Mouse (Mus musculus) limb, embryonic 11.5 days (tissue): ENCODE results near the gene Gm11627. TPM values are rescaled to one million over a fixed set of nuclear protein-coding genes. Genes with fewer than 3 reads are reported as not detected.
"Not testable (repeated sequence)": the region's sequence is repeated elsewhere in the genome, so short reads cannot be mapped to it uniquely, and the experiment has no call there.

Experiments used
- ATAC-seq: fragments of 200-750 bp; cut with Nextera tagmentation; 2 replicates; pipeline ENCODE4 v1.8.0; 2017; ENCODE audit warnings: low read depth; ENCODE audit not compliant: insufficient number of reproducible peaks, low FRiP score, low TSS enrichment
- DNase-seq: peaks from one replicate; pipeline ENCODE4 v3.0.0-alpha.2; 2015; ENCODE audit warnings: low spot score
- H3K27ac ChIP-seq: fragments of 300-500 bp; sonication (generic); replicated peaks from 2 replicates; pipeline ENCODE4 v1.5.1; 2014; ENCODE audit warnings: low read depth, mild to moderate bottlenecking, low read length
- H3K27me3 ChIP-seq: fragments of 300-500 bp; sonication (generic); 2 replicates; pipeline ENCODE4 v1.6.1; 2014; ENCODE audit warnings: mild to moderate bottlenecking, low read length, mixed read lengths; ENCODE audit not compliant: control insufficient read depth, insufficient read depth
- H3K36me3 ChIP-seq: fragments of 300-500 bp; sonication (generic); 2 replicates; pipeline ENCODE4 v1.6.1; 2014; ENCODE audit warnings: mild to moderate bottlenecking, low read length, moderate library complexity, mixed read lengths; ENCODE audit not compliant: control insufficient read depth, insufficient read depth
- H3K4me1 ChIP-seq: fragments of 300-500 bp; sonication (generic); 2 replicates; pipeline ENCODE4 v1.6.1; 2014; ENCODE audit warnings: low read length, mixed read lengths; ENCODE audit not compliant: control insufficient read depth, insufficient read depth
- H3K4me2 ChIP-seq: fragments of 300-500 bp; sonication (generic); 2 replicates; pipeline ENCODE4 v1.6.1; 2014; ENCODE audit warnings: low read depth, mild to moderate bottlenecking, moderate library complexity; ENCODE audit not compliant: severe bottlenecking
- H3K4me3 ChIP-seq: fragments of 300-500 bp; sonication (generic); 2 replicates; pipeline ENCODE4 v1.5.1; 2014; ENCODE audit warnings: low read depth, low read length
- H3K9ac ChIP-seq: fragments of 300-500 bp; sonication (generic); 2 replicates; pipeline ENCODE4 v1.6.1; 2014; ENCODE audit warnings: mild to moderate bottlenecking, low read length
- H3K9me3 ChIP-seq: fragments of 300-500 bp; sonication (generic); 2 replicates; pipeline ENCODE4 v1.6.1; 2016; ENCODE audit warnings: low read length; ENCODE audit not compliant: control insufficient read depth
- WGBS: fragments of 180-500 bp; shearing (Covaris S2); extraction: QIAGEN DNeasy Blood & Tissue Kit; methylation state at CpG from one replicate; pipeline ENCODE4 v1.1.7; 2014; 5-methylcytosine and 5-hydroxymethylcytosine counted together
- polyA plus RNA-seq: library from polyadenylated mRNA; unstranded; fragments of >200 nt; fragmentation: Nextera tagmentation; extraction: Ambion mirVana; gene quantifications from 2 replicates; pipeline ENCODE4 v1.2.1, GENCODE M21; 2014

Gene Gm11627
- polyA plus RNA-seq, 1 experiment from 2014 or later = 4.2 TPM

DNA sequence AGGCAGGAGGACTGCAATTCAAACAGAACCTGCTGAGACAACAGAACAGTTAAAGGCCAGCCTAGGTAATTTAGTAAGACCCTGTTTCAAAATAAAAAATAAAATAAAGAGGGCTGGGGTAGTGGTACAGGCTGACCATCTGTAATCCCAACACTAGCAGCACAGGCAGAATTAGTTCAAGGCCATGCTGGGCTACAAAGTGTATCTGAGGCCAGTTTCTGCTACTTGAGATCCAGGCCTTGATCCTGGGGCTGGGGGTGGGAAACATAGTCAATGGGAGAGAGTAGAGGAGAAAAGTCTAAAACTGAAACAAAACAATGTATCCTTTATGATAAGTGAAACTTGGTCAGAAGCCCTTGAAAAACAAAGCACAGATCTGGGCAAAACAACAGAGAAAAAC, 28.1 kb downstream of the Gm11627 start:
- DNase-seq = no peak
- H3K4me3 ChIP-seq = no peak overlapping the region
- no peaks in the 10 kb centered on the region for H3K27me3 ChIP-seq
- no peaks in the 10 kb centered on the region for H3K36me3 ChIP-seq
- no peak overlapping the region for H3K9ac ChIP-seq
- H3K27ac ChIP-seq = no peak overlapping the region
- ATAC-seq = no peak
- no peaks in the 10 kb centered on the region for H3K9me3 ChIP-seq
- H3K4me2 ChIP-seq = no peak overlapping the region
- peaks cover 5% of the 10 kb centered on the region; the same call in 1 of the 2 replicates for H3K4me1 ChIP-seq

DNA sequence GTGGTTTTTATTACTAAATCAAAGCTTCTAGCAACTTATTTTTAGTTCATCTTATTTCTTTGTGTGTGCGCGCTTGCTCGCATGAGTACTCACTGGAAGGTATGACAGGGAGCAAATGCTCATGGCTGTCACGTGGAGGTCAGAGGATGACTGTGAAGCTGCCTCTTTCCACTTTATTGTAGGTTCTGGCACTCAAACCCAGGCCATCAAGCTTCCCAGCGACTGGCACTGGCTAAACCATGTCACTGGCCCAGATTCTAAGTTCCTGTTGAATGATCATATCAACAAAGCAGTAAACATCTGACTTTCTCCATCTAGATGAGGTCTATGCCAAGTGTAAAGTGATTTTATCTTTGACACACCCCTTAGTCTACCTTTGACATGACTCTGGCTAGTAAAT, 37.8 kb downstream of the Gm11627 start:
- DNase-seq (no peak), ATAC-seq (no peak)
- H3K27ac ChIP-seq = no peak overlapping the region
- no peak overlapping the region for H3K4me2 ChIP-seq
- no peaks in the 10 kb centered on the region for H3K27me3 ChIP-seq
- H3K36me3 ChIP-seq = no peaks in the 10 kb centered on the region
- H3K4me1 ChIP-seq = no peaks in the 10 kb centered on the region
- 88% methylated on average over 5 of the region's 5 CpGs for WGBS
- no peak overlapping the region for H3K9ac ChIP-seq
- H3K9me3 ChIP-seq = no peaks in the 10 kb centered on the region
- no peak overlapping the region for H3K4me3 ChIP-seq

DNA sequence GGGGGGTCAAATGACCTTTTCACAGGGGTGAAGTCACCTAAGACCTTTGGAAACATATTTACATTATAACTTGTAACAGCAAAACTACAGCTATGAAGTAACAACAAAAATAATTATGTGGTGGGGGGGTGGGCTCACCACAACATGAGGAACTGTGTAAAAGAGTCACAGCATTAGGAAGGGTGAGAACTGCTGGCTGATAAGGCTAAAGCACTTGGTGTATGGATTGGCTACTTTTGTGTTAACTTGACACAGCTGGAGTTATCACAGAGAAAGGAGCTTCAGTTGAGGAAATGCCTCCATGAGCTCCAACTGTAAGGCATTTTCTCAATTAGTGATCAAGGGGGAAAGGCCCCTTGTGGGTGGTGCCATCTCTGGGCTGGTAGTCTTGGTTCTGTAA, 39.0 kb downstream of the Gm11627 start:
- H3K27me3 ChIP-seq, H3K4me1 ChIP-seq, H3K4me3 ChIP-seq, H3K27ac ChIP-seq, H3K36me3 ChIP-seq, H3K9ac ChIP-seq, DNase-seq, ATAC-seq, H3K4me2 ChIP-seq, H3K9me3 ChIP-seq: not testable (repeated sequence)

DNA sequence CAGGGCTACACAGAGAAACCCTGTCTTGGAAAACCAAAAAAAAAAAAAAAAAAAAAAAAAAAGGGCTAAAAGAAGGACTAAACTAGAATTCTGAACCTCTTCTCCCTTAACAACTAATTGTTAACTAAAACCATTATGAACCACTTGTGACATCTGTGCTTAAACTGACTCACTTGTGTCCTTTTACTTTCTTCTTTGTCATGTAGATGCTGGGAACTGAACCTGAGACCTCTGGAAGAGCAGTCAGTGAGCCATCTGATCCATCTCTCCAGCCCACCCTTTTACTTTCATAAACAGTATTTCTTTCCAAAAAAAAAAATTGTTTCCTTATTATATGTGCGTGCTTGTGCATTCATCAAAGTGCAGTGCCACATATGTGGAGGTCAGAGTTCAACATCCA, 39.6 kb downstream of the Gm11627 start:
- H3K36me3 ChIP-seq = no peaks in the 10 kb centered on the region
- no peak overlapping the region for H3K27ac ChIP-seq
- H3K9me3 ChIP-seq = no peaks in the 10 kb centered on the region
- DNase-seq = no peak
- H3K27me3 ChIP-seq = no peaks in the 10 kb centered on the region
- no peak overlapping the region for H3K4me2 ChIP-seq
- H3K9ac ChIP-seq = no peak overlapping the region
- WGBS = 65% methylated on average over 1 of the region's 1 CpGs
- no peak overlapping the region for H3K4me3 ChIP-seq
- no peaks in the 10 kb centered on the region for H3K4me1 ChIP-seq
- ATAC-seq = no peak

DNA sequence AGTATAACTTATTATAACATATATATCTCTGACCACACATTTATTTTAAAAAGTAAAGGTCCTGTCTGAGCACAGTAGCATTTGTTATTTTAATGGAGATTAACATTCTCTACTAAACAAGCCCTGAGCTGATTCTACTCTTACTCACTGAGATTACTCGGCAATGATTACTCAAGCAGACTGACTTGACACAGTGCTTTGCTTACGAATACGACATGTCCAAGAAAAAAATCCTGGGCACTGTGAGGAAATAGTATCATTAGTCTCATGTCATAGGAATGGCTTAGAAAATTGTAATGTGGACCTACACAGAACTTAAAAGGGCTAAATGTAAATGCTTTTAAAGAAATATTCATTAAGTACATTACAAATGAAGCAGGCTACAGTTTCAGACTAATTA, 43.1 kb downstream of the Gm11627 start:
- ATAC-seq (no peak), DNase-seq (no peak)
- no peaks in the 10 kb centered on the region for H3K9me3 ChIP-seq
- H3K4me1 ChIP-seq = no peaks in the 10 kb centered on the region
- H3K4me3 ChIP-seq = no peak overlapping the region
- WGBS = 78% methylated on average over 3 of the region's 3 CpGs
- H3K27me3 ChIP-seq = no peaks in the 10 kb centered on the region
- H3K9ac ChIP-seq = no peak overlapping the region
- no peak overlapping the region for H3K27ac ChIP-seq
- H3K36me3 ChIP-seq = no peaks in the 10 kb centered on the region
- H3K4me2 ChIP-seq = no peak overlapping the region

DNA sequence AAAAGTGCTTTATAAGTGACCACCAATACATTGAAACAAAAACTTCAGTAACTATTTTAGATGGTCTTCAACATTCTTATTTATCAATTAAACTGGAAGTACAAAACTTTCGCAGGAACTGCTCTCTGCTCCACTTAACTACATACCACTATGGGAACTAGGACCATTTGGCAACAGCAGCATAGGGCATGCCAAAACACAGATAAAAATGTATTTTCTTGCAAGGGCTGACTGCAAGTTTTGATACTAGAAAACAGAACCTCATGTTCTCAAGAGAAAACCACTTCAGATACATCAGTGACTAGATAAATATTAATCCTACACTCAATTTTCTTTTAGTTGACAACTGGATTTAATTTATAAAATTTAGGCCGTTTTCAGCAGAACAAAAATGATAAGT, 45.2 kb downstream of the Gm11627 start:
- Histone ChIP-seq H3K9me3 (no peaks in the 10 kb centered on the region), H3K27ac (no peak overlapping the region), H3K4me1 (no peaks in the 10 kb centered on the region), H3K4me2 (no peak overlapping the region), H3K36me3 (no peaks in the 10 kb centered on the region), H3K4me3 (no peak overlapping the region), H3K27me3 (no peaks in the 10 kb centered on the region), H3K9ac (no peak overlapping the region)
- no peak for ATAC-seq
- WGBS = 86% methylated on average over 2 of the region's 2 CpGs
- DNase-seq = no peak

DNA sequence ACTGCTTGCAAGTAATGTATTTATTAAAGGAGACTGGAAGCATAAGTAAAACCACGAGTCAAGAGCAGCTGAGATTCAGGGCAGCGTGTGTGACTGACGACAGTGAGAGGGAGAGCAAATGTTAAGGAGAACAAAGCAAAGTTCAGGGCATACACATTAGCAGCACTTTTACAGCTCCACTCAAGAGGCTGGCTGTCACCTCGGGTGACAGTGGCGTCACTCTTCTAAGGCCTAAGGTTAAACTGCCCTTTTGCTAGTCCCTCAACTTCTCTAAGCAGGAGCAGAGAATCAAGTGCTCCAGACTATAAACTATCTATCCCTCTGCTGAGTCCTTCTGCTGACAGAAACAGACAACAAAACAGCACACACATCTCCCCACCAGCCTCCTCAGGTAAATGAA, 47.8 kb downstream of the Gm11627 start:
- H3K4me3 ChIP-seq = no peak overlapping the region
- no peaks in the 10 kb centered on the region for H3K4me1 ChIP-seq
- WGBS = 25% methylated on average over 5 of the region's 5 CpGs
- no peak overlapping the region for H3K4me2 ChIP-seq
- ATAC-seq (no peak), DNase-seq (no peak)
- no peaks in the 10 kb centered on the region for H3K9me3 ChIP-seq
- no peak overlapping the region for H3K9ac ChIP-seq
- no peaks in the 10 kb centered on the region for H3K27me3 ChIP-seq
- no peaks in the 10 kb centered on the region for H3K36me3 ChIP-seq
- no peak overlapping the region for H3K27ac ChIP-seq

Other genes with a start within 250 kb of the Gm11627 start
- gene Slc4a1, start 213.3 kb downstream of the Gm11627 start, polyA plus RNA-seq = 20.4 and 24.6 TPM in 2 replicates
- 0.57 and 1.0 TPM in 2 replicates for gene Rundc3a, start 186.1 kb downstream of the Gm11627 start, polyA plus RNA-seq
- 166 and 180 TPM in 2 replicates for gene Slc25a39, start 171.5 kb downstream of the Gm11627 start, polyA plus RNA-seq
- 58.8 and 60.5 TPM in 2 replicates for gene Grn, start 149.1 kb downstream of the Gm11627 start, polyA plus RNA-seq
- 5.5 and 7.9 TPM in 2 replicates for gene Fam171a2, start 131.8 kb downstream of the Gm11627 start, polyA plus RNA-seq
- gene Itga2b, start 109.3 kb downstream of the Gm11627 start, polyA plus RNA-seq = 3.4 and 4.4 TPM in 2 replicates
- 52.9 and 55.0 TPM in 2 replicates for gene Gpatch8, start 23.1 kb downstream of the Gm11627 start, polyA plus RNA-seq
- gene Fzd2, start 24.9 kb upstream of the Gm11627 start, polyA plus RNA-seq = 57.2 and 57.4 TPM in 2 replicates
- gene Meioc, start 84.3 kb upstream of the Gm11627 start, polyA plus RNA-seq = 0.35 and 1.2 TPM in 2 replicates
- gene Ccdc43, start 118.3 kb upstream of the Gm11627 start, polyA plus RNA-seq = 58.4 and 64.1 TPM in 2 replicates
- 14.2 and 15.4 TPM in 2 replicates for gene Adam11, start 182.0 kb upstream of the Gm11627 start, polyA plus RNA-seq
- gene Gjc1, start 240.2 kb upstream of the Gm11627 start, polyA plus RNA-seq = 105 and 106 TPM in 2 replicates